Mouse (Mus musculus): ENCODE results near the gene Fbxl18.

The Fbxl18 gene

GRCm38 (mm10) chr5:142818435-142819360 is 76.5 kb downstream of the Fbxl18 start:
- no peaks in the 10 kb centered on the region for H3K9me3 ChIP-seq (ENCODE audit: low read length)
- peaks cover 67% of the 10 kb centered on the region for H3K4me1 ChIP-seq (replicated peaks; ENCODE audit: low read depth, low read length)
- TF ChIP-seq CTCF (conservative IDR thresholded peaks at IDR 0.05; ENCODE audit: low read length) = no peak
- no peak for TF ChIP-seq NANOG (IDR thresholded peaks at IDR 0.05; ENCODE audit: borderline replicate concordance, low read length)
- no peak for TF ChIP-seq POU5F1 (IDR thresholded peaks at IDR 0.05; ENCODE audit: borderline replicate concordance, low read length)
- peak overlapping the region; percentile 81 for H3K4me3 ChIP-seq (replicated peaks; ENCODE audit: low read length)
- H3K36me3 ChIP-seq (ENCODE audit: insufficient read depth, low read length) = no peaks in the 10 kb centered on the region
- H3K27me3 ChIP-seq (ENCODE audit: insufficient read depth, low read length) = peaks cover 44% of the 10 kb centered on the region

- H3K4me1 ChIP-seq (replicated peaks; ENCODE audit: low read depth, low read length) = peaks cover 67% of the 10 kb centered on the region
- H3K9me3 ChIP-seq (ENCODE audit: low read length) = no peaks in the 10 kb centered on the region
- H3K36me3 ChIP-seq (ENCODE audit: insufficient read depth, low read length) = no peaks in the 10 kb centered on the region
- peaks cover 49% of the 10 kb centered on the region for H3K27me3 ChIP-seq (ENCODE audit: insufficient read depth, low read length)
- no peak for TF ChIP-seq NANOG (IDR thresholded peaks at IDR 0.05; ENCODE audit: borderline replicate concordance, low read length)
- TF ChIP-seq POU5F1 (IDR thresholded peaks at IDR 0.05; ENCODE audit: borderline replicate concordance, low read length) = no peak
- no peak for TF ChIP-seq CTCF (conservative IDR thresholded peaks at IDR 0.05; ENCODE audit: low read length)
- H3K4me3 ChIP-seq (replicated peaks; ENCODE audit: low read length) = peak within 1 kb of the TSS; percentile 87
Measured at GRCm38 (mm10) chr5:142817524-142818434, 77.4 kb downstream of the Fbxl18 start, which contains the start of gene Tnrc18. Gene Tnrc18 (minus strand): TSS chr5:142817662.
